Mouse (Mus musculus): ENCODE measurements around the gene Gpsm2.

Gpsm2 gene

GRCm38 (mm10) chr3:108722036-108722872 lies at the start of gene Gpsm2:
Gene Gpsm2, minus strand, starts transcription at chr3:108722309.
- peak; percentile 95 for DNase-seq

DNA sequence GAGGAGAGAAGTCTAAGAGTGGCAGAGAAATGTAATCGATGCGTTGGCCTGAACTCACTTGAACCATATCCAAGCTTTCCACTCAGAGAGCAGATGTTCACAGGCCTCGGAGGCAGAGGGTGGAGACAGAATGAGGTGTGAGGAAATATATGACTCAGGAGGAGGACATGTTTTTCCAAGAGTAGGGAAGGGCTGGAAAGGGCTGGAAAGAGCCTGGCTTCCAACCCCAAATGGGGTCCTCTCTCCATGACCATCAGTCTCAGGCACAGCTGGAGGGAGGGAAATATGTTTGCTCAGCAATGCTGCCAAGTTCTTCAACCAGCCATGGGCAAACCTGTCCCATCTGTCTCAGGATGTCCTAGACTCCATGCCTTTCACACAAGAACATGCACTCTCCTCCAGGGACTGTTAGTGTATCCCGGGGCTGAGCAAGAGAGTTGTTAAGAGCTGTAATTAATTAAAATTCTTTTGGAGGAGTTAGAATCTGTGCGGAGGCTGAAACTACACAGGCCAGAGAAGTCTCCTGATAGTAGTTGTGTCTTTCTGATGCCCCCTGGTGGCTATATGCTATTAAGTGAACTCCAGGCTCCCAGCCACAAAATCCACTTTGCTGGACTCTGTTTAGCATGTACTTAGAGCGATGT lies 48.7 kb upstream of the Gpsm2 start:
- peak; percentile 85 for DNase-seq

GRCm38 (mm10) chr3:108769547-108769946 lies 47.4 kb upstream of the Gpsm2 start:
- DNase-seq, result no peak

DNA sequence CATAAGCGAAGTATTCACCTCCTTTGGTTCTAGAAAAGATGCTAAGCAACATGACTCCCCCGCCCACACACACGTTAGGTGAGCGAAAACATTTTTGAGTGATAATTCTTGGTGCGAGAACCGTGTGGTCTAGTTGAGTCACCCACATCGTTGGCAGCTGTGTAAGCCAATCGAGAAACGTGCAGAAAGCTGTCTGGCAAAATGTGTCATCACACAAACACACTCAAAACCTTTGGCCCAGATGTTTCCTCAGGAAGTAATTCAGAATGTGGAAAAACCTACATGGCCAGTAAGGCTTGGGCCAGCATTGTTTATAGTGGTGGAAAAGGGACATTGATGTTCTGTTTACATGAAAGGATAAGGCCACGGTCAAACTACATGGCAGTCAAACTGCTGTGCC lies 45.3 kb upstream of the Gpsm2 start:
- DNase-seq, result no peak

- DNase-seq, result no peak
These were observed 44.8 kb upstream of the Gpsm2 start for GRCm38 (mm10) chr3:108766943-108767342.

GRCm38 (mm10) chr3:108765476-108765875 lies 43.4 kb upstream of the Gpsm2 start:
- no peak for DNase-seq

GRCm38 (mm10) chr3:108764976-108765375 lies 42.9 kb upstream of the Gpsm2 start:
- no peak for DNase-seq

DNA sequence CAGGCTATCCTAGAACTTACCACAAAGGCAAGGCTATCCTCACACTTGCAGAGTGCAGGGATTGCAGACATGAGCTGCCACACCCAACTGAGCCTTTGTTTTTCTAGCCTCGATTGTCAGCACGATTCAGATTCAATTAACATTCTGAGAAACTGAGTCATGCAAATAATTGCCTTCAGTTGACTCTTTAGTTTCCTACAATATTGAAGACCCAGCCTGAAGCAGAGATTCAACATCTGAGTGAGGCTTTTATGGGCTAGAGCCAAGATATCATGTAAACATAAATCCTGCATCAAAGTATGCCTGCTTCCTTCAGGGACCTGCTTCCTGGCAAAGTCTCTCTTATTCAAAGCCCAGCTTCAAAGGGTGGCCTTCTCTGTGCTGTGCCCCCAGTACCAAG lies 41.6 kb upstream of the Gpsm2 start:
- DNase-seq, result no peak

GRCm38 (mm10) chr3:108762597-108763111 lies 40.5 kb upstream of the Gpsm2 start:
- DNase-seq, result no peak

- peak; percentile 13 for DNase-seq
These were observed 37.7 kb upstream of the Gpsm2 start for GRCm38 (mm10) chr3:108759566-108760420.

DNA sequence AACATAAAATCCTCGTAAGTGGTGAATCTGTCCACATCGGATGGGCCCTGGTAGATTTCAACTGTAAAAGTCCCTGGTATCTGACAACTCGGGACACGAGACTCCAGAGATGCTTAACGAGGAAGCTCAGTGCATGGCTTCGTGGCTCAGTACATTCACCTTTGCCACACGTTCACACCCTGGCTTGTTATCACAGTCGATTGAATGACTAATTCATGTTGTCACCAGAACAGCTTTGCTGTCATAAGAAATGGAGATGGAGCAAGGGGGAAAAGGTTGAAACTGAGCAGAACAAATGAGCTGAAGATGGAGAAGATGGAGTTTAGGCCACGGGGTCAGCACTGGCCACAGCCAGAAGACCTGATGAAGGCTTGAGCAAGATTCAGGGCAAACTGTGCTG lies 35.5 kb upstream of the Gpsm2 start:
- DNase-seq, result no peak

- DNase-seq, result no peak
These were observed 34.0 kb upstream of the Gpsm2 start for GRCm38 (mm10) chr3:108756131-108756530.

DNA sequence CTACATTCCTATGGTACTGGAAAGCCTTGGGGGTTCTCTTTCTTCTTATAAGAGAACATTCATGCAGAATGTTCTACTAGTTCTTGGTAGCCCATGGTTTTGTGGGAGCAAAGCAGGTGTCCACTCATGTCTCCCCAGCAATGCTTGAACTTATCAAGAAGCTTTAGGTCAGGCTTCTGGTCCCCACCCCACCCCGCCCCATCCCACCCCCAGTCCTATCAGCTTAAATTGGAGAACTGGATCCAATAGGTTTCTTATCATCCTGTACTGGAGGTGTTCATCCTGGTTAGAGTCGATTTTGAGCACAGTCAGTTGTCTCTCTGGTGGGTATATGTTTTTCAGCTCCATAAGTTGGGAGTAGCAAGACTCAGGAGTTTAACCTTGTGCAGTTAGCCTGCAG lies 33.4 kb upstream of the Gpsm2 start:
- no peak for DNase-seq

GRCm38 (mm10) chr3:108754541-108754940 lies 32.4 kb upstream of the Gpsm2 start:
- no peak for DNase-seq

- DNase-seq, result no peak
These were observed 29.6 kb upstream of the Gpsm2 start for GRCm38 (mm10) chr3:108751691-108752090.

GRCm38 (mm10) chr3:108751061-108751460 lies 29.0 kb upstream of the Gpsm2 start:
- DNase-seq, result no peak

- no peak for DNase-seq
These were observed 22.0 kb upstream of the Gpsm2 start for GRCm38 (mm10) chr3:108744060-108744459.

DNA sequence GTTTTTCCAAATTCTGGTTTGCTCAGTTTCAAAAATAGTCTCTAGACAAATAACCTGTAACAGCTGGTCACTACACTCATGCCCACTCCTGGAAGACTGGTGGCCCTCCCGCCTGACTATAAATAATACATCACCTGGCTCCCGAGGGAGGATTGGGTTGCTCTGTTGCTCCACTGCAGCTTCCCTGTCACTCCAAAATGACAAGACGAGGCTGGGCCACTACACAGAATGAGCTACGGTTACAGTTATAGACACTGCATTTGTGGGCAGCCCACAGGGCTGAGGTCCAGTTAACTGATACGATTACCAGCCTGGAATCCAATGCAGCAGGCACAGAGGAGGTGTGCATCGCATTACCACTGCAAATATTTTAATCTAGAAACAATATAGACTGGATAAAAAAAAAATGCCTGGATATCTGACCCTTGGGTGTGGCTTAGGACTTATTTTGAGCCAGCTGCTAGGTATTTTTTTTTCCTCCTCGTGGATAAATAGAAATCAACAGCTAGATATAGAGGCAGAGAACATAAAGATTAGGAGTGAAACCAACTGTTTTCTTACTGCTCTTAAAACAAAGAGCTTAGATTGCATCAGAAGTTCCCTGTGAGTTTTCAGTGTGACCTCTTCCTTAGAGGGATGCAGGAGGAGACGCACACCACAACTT lies 17.1 kb upstream of the Gpsm2 start, which contains the start of gene Aknad1:
Gene Aknad1, plus strand, starts transcription at position 614 of the 664 bp plus-strand sequence.
- DNase-seq, result no peak

- no peak for DNase-seq
These were observed 15.7 kb upstream of the Gpsm2 start for GRCm38 (mm10) chr3:108737761-108738160.

- DNase-seq, result no peak
These were observed 8.2 kb upstream of the Gpsm2 start for GRCm38 (mm10) chr3:108730316-108730715.

DNA sequence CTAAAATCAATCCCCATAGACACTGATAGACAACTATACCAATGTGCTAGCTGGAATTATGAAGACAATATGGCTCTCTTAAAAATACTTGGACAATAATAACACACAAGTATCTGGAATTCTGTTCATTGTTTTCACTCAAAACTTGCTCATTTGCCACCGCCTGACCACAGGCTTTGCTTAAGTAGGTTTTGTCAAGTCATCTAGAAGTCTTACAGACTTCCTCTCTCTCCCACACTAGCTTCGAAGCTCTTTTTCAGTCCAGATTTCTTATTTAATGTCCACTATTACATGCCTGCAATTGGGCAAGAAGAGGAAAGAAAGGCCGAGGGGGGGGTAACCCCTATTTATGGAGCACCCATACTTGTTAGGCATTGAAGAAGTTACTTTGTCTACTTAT lies 5.7 kb upstream of the Gpsm2 start:
- DNase-seq, result no peak

DNA sequence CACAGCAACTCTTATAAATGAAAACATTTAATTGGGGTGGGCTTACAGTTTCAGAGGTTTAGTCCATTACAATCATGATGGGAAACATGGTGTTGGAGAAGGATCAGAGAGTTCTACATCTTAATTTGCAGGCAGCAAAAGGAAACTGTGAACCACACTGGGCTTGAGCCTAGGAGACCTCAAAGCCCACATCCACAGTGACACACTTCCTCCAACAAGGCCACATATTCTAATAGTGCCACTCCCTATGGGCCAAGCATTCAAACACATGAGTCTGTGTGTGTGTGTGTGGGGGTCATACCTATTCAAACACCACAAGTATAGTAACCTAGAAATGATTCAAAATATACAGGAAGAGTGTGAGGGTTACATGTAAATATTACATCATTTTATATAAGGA lies 5.2 kb upstream of the Gpsm2 start:
- no peak for DNase-seq

GRCm38 (mm10) chr3:108726413-108726812 lies 4.3 kb upstream of the Gpsm2 start:
- DNase-seq, result no peak
